Mouse (Mus musculus): ENCODE measurements around the gene Dram2. TPM values are rescaled to one million over a fixed set of nuclear protein-coding genes. Genes with fewer than 3 reads are reported as not detected.

Dram2 gene
- 33.9 and 34.9 TPM in 2 replicates for polyA plus RNA-seq (2014; fragmentation: Nextera tagmentation; extraction: Ambion mirVana)

DNA sequence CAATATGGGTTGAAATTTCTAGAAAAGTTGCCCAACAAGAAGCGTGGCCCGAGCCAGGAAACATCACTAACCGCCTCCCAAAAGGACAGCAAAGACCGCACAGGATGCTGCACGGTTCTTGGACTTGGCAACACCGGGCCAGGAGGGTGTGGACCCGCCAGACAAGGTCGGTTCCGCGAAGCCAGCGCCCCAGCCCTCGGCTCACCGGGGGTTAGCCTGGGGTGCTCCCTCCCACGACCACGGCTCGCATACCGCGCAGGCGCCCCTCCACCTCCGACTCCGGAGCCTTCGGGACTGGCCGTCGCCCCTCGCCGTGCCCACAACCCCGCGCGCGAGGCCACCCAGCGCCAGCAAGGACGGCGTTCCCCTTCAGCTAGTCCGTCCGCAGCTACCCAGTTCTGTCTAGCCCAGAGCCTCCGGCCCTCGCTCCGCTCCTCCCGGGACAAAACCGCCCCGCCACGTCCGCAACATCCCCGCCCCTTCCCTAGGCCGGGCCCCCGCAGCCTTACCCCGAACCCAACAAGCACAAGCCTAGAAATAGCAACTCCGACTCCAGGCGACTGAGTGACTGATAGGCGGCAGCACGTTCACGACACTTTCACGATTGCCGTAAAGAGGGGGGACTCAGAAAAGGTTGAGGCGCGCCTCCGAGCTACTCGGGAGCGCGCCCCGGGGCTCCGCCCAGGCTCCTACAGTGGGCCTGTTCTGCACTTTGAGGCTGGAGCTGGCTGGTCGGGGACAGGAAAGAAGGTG lies at the start of gene Dram2, which contains the start of gene Cept1:
Dram2 (plus strand) TSS at position 628 of the 753 bp plus-strand sequence.
Cept1 (minus strand) TSS at position 632 of the 753 bp plus-strand sequence.
- ATAC-seq (ENCODE audit: insufficient number of reproducible peaks, low FRiP score, low TSS enrichment, low read depth) (peak; percentile 98), DNase-seq (ENCODE audit: low spot score) (peak; percentile 92)
- H3K4me3 ChIP-seq (ENCODE audit: low read depth, low read length) = peak within 1 kb of the TSS; percentile 51
- peak within 1 kb of the TSS; percentile 61 for H3K9ac ChIP-seq (ENCODE audit: low read length)
- H3K9me3 ChIP-seq (ENCODE audit: control insufficient read depth, low read length) = no peaks in the 10 kb centered on the region
- peak within 1 kb of the TSS; percentile 85 for H3K27ac ChIP-seq (replicated peaks; ENCODE audit: low read depth, low read length)
- peak within 1 kb of the TSS; percentile 50 for H3K4me2 ChIP-seq (ENCODE audit: low read depth, severe bottlenecking)
- H3K27me3 ChIP-seq (ENCODE audit: control insufficient read depth, insufficient read depth, low read length) = no peaks in the 10 kb centered on the region
- H3K36me3 ChIP-seq (ENCODE audit: control insufficient read depth, insufficient read depth, low read length) = no peaks in the 10 kb centered on the region
- under 1% methylated on average over 63 of the region's 63 CpGs for WGBS
- no peaks in the 10 kb centered on the region for H3K4me1 ChIP-seq (ENCODE audit: control insufficient read depth, insufficient read depth, low read length)

DNA sequence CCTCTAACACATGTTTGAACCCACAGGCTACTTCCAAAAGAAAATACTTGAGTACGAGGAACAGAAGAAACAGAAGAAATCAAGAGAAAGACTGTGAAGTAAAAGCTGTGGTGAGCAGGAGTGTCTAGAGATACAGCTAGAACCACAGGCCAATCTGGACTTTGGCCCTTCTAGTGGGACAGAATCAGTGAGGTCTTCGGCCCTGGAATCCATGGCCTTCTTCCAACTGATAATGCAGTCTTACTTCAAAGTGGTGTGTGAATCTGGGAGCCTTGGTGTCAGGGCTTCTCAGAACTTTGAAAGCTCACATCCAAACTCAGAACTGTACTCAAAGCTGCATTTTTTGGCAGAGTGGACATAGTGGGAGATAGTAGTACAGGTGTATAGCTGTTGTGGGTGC lies 47.1 kb upstream of the Dram2 start:
- ATAC-seq (ENCODE audit: insufficient number of reproducible peaks, low FRiP score, low TSS enrichment, low read depth) = no peak
- no peaks in the 10 kb centered on the region for H3K36me3 ChIP-seq (ENCODE audit: control insufficient read depth, insufficient read depth, low read length)
- H3K27me3 ChIP-seq (ENCODE audit: control insufficient read depth, insufficient read depth, low read length) = no peaks in the 10 kb centered on the region
- no peaks in the 10 kb centered on the region for H3K9me3 ChIP-seq (ENCODE audit: control insufficient read depth, low read length)
- H3K4me2 ChIP-seq (ENCODE audit: low read depth, severe bottlenecking) = no peak overlapping the region
- no peak for DNase-seq (ENCODE audit: low spot score)
- H3K27ac ChIP-seq (replicated peaks; ENCODE audit: low read depth, low read length) = no peak overlapping the region
- H3K4me3 ChIP-seq (ENCODE audit: low read depth, low read length) = no peak overlapping the region
- H3K4me1 ChIP-seq (ENCODE audit: control insufficient read depth, insufficient read depth, low read length) = no peaks in the 10 kb centered on the region
- WGBS = 94% methylated on average over 2 of the region's 2 CpGs
- H3K9ac ChIP-seq (ENCODE audit: low read length) = no peak overlapping the region

DNA sequence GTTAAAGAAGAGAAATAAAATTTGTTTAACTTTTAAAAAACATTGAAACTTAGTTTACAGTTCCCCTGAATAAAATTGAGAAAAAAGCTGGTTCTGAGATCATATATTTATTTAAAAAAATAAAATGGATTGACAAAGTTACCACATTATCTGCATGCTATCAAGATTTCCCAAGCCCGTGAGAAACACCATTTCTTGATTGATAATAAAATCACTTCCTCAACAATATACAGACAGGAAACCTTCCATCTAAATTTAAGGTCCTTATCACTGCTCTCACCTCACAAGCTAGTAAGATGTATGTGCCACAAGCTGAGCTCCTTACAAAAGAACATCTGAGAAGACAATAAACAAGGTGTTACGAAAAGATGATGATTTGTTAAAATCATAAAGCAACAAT lies 44.7 kb upstream of the Dram2 start:
- Histone ChIP-seq H3K9me3 (ENCODE audit: control insufficient read depth, low read length) (no peaks in the 10 kb centered on the region), H3K27me3 (ENCODE audit: control insufficient read depth, insufficient read depth, low read length) (no peaks in the 10 kb centered on the region), H3K36me3 (ENCODE audit: control insufficient read depth, insufficient read depth, low read length) (no peaks in the 10 kb centered on the region), H3K27ac (replicated peaks; ENCODE audit: low read depth, low read length) (no peak overlapping the region), H3K4me2 (ENCODE audit: low read depth, severe bottlenecking) (no peak overlapping the region), H3K4me3 (ENCODE audit: low read depth, low read length) (no peak overlapping the region), H3K9ac (ENCODE audit: low read length) (no peak overlapping the region), H3K4me1 (ENCODE audit: control insufficient read depth, insufficient read depth, low read length) (no peaks in the 10 kb centered on the region)
- ATAC-seq (ENCODE audit: insufficient number of reproducible peaks, low FRiP score, low TSS enrichment, low read depth) (no peak), DNase-seq (ENCODE audit: low spot score) (no peak)
- 86% methylated on average over 2 of the region's 2 CpGs for WGBS

DNA sequence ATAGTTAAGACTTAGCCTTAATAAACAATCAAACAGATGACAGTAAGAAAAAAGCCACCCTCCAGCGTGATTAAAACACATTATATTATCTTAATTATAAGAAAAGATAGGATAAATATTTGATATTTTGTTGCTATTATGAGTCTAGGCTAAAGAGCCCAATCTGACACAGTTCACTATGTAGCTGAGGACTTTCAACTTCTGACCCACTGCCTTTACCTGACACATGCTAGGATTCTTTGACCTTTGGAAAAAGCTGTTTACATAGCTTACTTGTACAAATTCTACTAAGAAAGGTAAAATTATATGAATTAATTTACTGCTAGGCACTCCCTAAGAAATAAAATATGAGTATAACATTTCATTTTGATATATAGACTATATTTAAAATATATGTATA lies 36.9 kb upstream of the Dram2 start:
- no peak overlapping the region for H3K4me2 ChIP-seq (ENCODE audit: low read depth, severe bottlenecking)
- H3K36me3 ChIP-seq (ENCODE audit: control insufficient read depth, insufficient read depth, low read length) = no peaks in the 10 kb centered on the region
- no peak overlapping the region for H3K9ac ChIP-seq (ENCODE audit: low read length)
- H3K27ac ChIP-seq (replicated peaks; ENCODE audit: low read depth, low read length) = no peak overlapping the region
- H3K4me1 ChIP-seq (ENCODE audit: control insufficient read depth, insufficient read depth, low read length) = no peaks in the 10 kb centered on the region
- DNase-seq (ENCODE audit: low spot score) (no peak), ATAC-seq (ENCODE audit: insufficient number of reproducible peaks, low FRiP score, low TSS enrichment, low read depth) (no peak)
- no peak overlapping the region for H3K4me3 ChIP-seq (ENCODE audit: low read depth, low read length)
- H3K9me3 ChIP-seq (ENCODE audit: control insufficient read depth, low read length) = no peaks in the 10 kb centered on the region
- H3K27me3 ChIP-seq (ENCODE audit: control insufficient read depth, insufficient read depth, low read length) = no peaks in the 10 kb centered on the region
- WGBS = 93% methylated on average over 1 of the region's 1 CpGs

DNA sequence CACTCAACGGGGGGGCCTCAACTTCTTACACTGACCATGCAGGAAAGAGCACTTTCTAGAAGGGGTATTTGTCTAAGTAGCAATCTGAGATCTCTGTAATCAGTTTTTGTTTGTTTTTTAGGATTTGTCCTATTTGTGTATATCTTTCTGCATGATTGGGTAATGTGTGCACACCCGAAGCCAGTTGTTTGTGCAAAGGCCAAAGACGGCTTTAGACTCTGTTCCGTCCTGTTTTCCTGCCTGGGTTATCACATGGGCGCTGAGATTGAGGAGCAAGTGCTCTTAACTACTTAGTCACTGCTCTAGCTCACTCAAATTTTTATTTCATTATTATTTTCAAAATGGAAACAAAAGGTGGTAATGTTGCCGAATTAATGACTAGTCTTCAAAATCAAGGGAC lies 32.6 kb upstream of the Dram2 start:
- Histone ChIP-seq H3K27ac (replicated peaks; ENCODE audit: low read depth, low read length) (no peak overlapping the region), H3K4me3 (ENCODE audit: low read depth, low read length) (no peak overlapping the region), H3K36me3 (ENCODE audit: control insufficient read depth, insufficient read depth, low read length) (no peaks in the 10 kb centered on the region), H3K27me3 (ENCODE audit: control insufficient read depth, insufficient read depth, low read length) (no peaks in the 10 kb centered on the region), H3K4me2 (ENCODE audit: low read depth, severe bottlenecking) (no peak overlapping the region), H3K9me3 (ENCODE audit: control insufficient read depth, low read length) (no peaks in the 10 kb centered on the region), H3K4me1 (ENCODE audit: control insufficient read depth, insufficient read depth, low read length) (no peaks in the 10 kb centered on the region), H3K9ac (ENCODE audit: low read length) (no peak overlapping the region)
- DNase-seq (ENCODE audit: low spot score) = no peak
- 91% methylated on average over 6 of the region's 6 CpGs for WGBS
- ATAC-seq (ENCODE audit: insufficient number of reproducible peaks, low FRiP score, low TSS enrichment, low read depth) = no peak

DNA sequence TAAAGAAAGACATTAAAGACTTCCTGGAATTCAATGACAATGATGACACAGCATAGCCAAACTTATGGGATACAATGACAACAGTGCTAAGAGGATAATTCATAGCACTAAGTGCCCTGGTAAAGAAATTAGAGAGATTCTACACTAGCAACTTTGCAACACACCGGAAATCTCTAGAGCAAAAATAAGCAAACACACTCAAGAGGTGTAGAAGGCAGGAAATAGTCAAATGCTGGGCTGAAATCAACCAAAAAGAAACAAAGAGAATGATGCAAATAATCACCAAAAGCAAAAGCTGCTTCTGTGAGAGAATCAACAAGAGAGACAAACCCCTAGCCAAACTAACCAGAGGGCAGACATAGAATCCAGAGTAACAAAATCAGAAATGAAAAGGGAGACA lies 24.9 kb upstream of the Dram2 start:
- ATAC-seq (ENCODE audit: insufficient number of reproducible peaks, low FRiP score, low TSS enrichment, low read depth) (no peak), DNase-seq (ENCODE audit: low spot score) (no peak)
- Histone ChIP-seq H3K4me1 (ENCODE audit: control insufficient read depth, insufficient read depth, low read length) (no peaks in the 10 kb centered on the region), H3K27me3 (ENCODE audit: control insufficient read depth, insufficient read depth, low read length) (no peaks in the 10 kb centered on the region), H3K9me3 (ENCODE audit: control insufficient read depth, low read length) (no peaks in the 10 kb centered on the region), H3K4me3 (ENCODE audit: low read depth, low read length) (no peak overlapping the region), H3K36me3 (ENCODE audit: control insufficient read depth, insufficient read depth, low read length) (no peaks in the 10 kb centered on the region), H3K27ac (replicated peaks; ENCODE audit: low read depth, low read length) (no peak overlapping the region), H3K4me2 (ENCODE audit: low read depth, severe bottlenecking) (no peak overlapping the region), H3K9ac (ENCODE audit: low read length) (no peak overlapping the region)
- WGBS = 94% methylated on average over 1 of the region's 1 CpGs

DNA sequence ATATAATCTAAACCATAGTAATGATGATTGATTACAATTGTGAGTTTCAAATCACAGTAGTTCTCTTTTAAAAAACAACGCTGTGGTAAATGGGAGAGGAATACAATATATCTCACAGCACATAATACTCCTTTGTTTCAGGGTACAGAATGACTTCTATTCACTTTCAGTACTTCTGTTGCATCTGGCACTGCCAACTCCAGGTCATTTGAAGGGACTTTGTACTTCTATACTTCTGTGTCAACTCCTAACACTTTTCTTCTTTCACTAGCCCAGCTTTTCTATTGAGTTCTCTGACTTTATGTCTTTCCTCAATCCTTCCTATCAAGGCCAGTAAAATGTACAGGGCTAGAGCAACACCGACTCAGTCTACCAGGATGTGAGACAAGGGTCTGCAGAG lies 21.2 kb upstream of the Dram2 start:
- no peak overlapping the region for H3K4me3 ChIP-seq (ENCODE audit: low read depth, low read length)
- no peak overlapping the region for H3K27ac ChIP-seq (replicated peaks; ENCODE audit: low read depth, low read length)
- H3K4me1 ChIP-seq (ENCODE audit: control insufficient read depth, insufficient read depth, low read length) = no peaks in the 10 kb centered on the region
- DNase-seq (ENCODE audit: low spot score) (no peak), ATAC-seq (ENCODE audit: insufficient number of reproducible peaks, low FRiP score, low TSS enrichment, low read depth) (no peak)
- H3K27me3 ChIP-seq (ENCODE audit: control insufficient read depth, insufficient read depth, low read length) = no peaks in the 10 kb centered on the region
- no peaks in the 10 kb centered on the region for H3K36me3 ChIP-seq (ENCODE audit: control insufficient read depth, insufficient read depth, low read length)
- no peak overlapping the region for H3K9ac ChIP-seq (ENCODE audit: low read length)
- no peaks in the 10 kb centered on the region for H3K9me3 ChIP-seq (ENCODE audit: control insufficient read depth, low read length)
- H3K4me2 ChIP-seq (ENCODE audit: low read depth, severe bottlenecking) = no peak overlapping the region
- WGBS = 92% methylated on average over 2 of the region's 2 CpGs

DNA sequence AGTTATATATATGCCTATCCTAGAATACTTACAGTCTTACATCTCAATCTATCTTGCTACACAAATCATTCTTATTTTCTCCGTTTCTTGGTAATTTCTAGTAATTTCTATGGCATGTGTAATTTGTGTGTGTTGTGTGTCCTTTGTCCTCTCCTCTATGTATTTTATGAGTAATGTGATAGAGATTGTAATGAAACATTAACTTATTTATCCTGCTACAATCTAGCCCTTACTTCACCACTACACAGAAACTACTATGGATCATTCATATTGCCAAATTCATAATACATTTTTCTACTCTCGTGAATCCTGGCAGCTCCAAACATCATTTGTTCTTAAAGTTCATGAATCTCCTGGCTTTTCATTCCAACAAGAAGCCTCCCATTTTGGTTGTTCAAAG lies 19.6 kb upstream of the Dram2 start:
- ATAC-seq (ENCODE audit: insufficient number of reproducible peaks, low FRiP score, low TSS enrichment, low read depth) = no peak
- 93% methylated on average over 2 of the region's 2 CpGs for WGBS
- no peak overlapping the region for H3K27ac ChIP-seq (replicated peaks; ENCODE audit: low read depth, low read length)
- H3K9ac ChIP-seq (ENCODE audit: low read length) = no peak overlapping the region
- H3K4me1 ChIP-seq (ENCODE audit: control insufficient read depth, insufficient read depth, low read length) = no peaks in the 10 kb centered on the region
- no peaks in the 10 kb centered on the region for H3K9me3 ChIP-seq (ENCODE audit: control insufficient read depth, low read length)
- DNase-seq (ENCODE audit: low spot score) = no peak
- H3K4me3 ChIP-seq (ENCODE audit: low read depth, low read length) = no peak overlapping the region
- H3K27me3 ChIP-seq (ENCODE audit: control insufficient read depth, insufficient read depth, low read length) = no peaks in the 10 kb centered on the region
- no peaks in the 10 kb centered on the region for H3K36me3 ChIP-seq (ENCODE audit: control insufficient read depth, insufficient read depth, low read length)
- no peak overlapping the region for H3K4me2 ChIP-seq (ENCODE audit: low read depth, severe bottlenecking)

DNA sequence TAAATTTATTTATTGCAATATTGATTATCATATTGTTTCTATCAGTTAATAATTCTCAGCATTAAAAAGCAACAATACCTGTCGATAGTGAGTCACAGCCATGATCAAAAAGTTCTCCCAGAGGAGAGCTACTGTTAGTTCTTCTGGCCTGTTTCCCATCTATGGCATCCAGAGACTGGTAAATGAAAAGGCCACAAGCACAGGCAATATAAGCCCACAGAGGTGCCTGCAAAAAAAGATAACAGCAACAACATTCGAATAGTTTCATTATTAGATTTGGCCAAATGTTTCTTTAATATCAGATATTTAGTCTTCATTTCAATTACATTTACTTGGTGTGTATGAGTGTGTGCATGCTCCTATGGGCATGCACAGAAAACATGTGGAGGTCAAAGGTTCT lies 14.3 kb upstream of the Dram2 start:
- 94% methylated on average over 2 of the region's 2 CpGs for whole genome bisulfite sequencing
- ATAC-seq (ENCODE audit: insufficient number of reproducible peaks, low FRiP score, low TSS enrichment, low read depth) = no peak
- H3K9ac ChIP-seq (ENCODE audit: low read length) = no peak overlapping the region

More for the DNA sequence above, 14.3 kb upstream of the Dram2 start:
- Histone ChIP-seq H3K4me1 (ENCODE audit: control insufficient read depth, insufficient read depth, low read length) (no peaks in the 10 kb centered on the region), H3K9me3 (ENCODE audit: control insufficient read depth, low read length) (no peaks in the 10 kb centered on the region), H3K27me3 (ENCODE audit: control insufficient read depth, insufficient read depth, low read length) (no peaks in the 10 kb centered on the region), H3K36me3 (ENCODE audit: control insufficient read depth, insufficient read depth, low read length) (peaks cover under 1% of the 10 kb centered on the region; the same call in 1 of the 2 replicates), H3K4me2 (ENCODE audit: low read depth, severe bottlenecking) (no peak overlapping the region), H3K4me3 (ENCODE audit: low read depth, low read length) (no peak overlapping the region), H3K27ac (replicated peaks; ENCODE audit: low read depth, low read length) (no peak overlapping the region)
- DNase-seq (ENCODE audit: low spot score) = no peak
